Mouse (Mus musculus) neural tube, embryonic 11.5 days (tissue): Measurements from ENCODE around the gene Tmem266. TPM values are rescaled to one million over a fixed set of nuclear protein-coding genes. Genes with fewer than 3 reads are reported as not detected.

ENCODE experiments used
- ATAC-seq: fragments of 200-750 bp; cut with Nextera tagmentation; 2 replicates; pipeline ENCODE4 v1.8.0; 2017; ENCODE audit warnings: moderate number of reproducible peaks, mild to moderate bottlenecking, moderate TSS enrichment, moderate library complexity; ENCODE audit not compliant: insufficient read depth, low FRiP score, low TSS enrichment
- DNase-seq: peaks from one replicate; pipeline ENCODE4 v3.0.0-alpha.2; 2015; ENCODE audit warnings: low spot score
- H3K27ac ChIP-seq: fragments of 300-500 bp; sonication (generic); 2 replicates; pipeline ENCODE4 v1.5.1; 2014; ENCODE audit warnings: low read depth, mild to moderate bottlenecking, low read length
- H3K27me3 ChIP-seq: fragments of 300-500 bp; sonication (generic); 2 replicates; pipeline ENCODE4 v1.6.1; 2014; ENCODE audit warnings: mild to moderate bottlenecking, low read length, mixed read lengths; ENCODE audit not compliant: control insufficient read depth, insufficient read depth
- H3K36me3 ChIP-seq: fragments of 300-500 bp; sonication (generic); 2 replicates; pipeline ENCODE4 v1.6.1; 2014; ENCODE audit warnings: mild to moderate bottlenecking, low read length, moderate library complexity, mixed read lengths; ENCODE audit not compliant: control insufficient read depth, insufficient read depth
- H3K4me1 ChIP-seq: fragments of 300-500 bp; sonication (generic); 2 replicates; pipeline ENCODE4 v1.6.1; 2014; ENCODE audit warnings: low read length, mixed read lengths; ENCODE audit not compliant: control insufficient read depth, insufficient read depth
- H3K4me2 ChIP-seq: fragments of 300-500 bp; sonication (generic); 2 replicates; pipeline ENCODE4 v1.6.1; 2014; ENCODE audit warnings: low read depth, mild to moderate bottlenecking, moderate library complexity
- H3K4me3 ChIP-seq: fragments of 300-500 bp; sonication (generic); 2 replicates; pipeline ENCODE4 v1.5.1; 2014; ENCODE audit warnings: low read depth, low read length
- H3K9ac ChIP-seq: fragments of 300-500 bp; sonication (generic); 2 replicates; pipeline ENCODE4 v1.6.1; 2014; ENCODE audit warnings: mild to moderate bottlenecking, low read length
- H3K9me3 ChIP-seq: fragments of 300-500 bp; sonication (generic); 2 replicates; pipeline ENCODE4 v1.6.1; 2016; ENCODE audit warnings: low read length; ENCODE audit not compliant: control insufficient read depth
- WGBS: fragments of 180-500 bp; shearing (Covaris S2); extraction: QIAGEN DNeasy Blood & Tissue Kit; methylation state at CpG from one replicate; pipeline ENCODE4 v1.1.7; 2014; 5-methylcytosine and 5-hydroxymethylcytosine counted together
- polyA plus RNA-seq: library from polyadenylated mRNA; unstranded; fragments of >200 nt; fragmentation: Nextera tagmentation; extraction: Ambion mirVana; gene quantifications from 2 replicates; pipeline ENCODE4 v1.2.1, GENCODE M21; 2014

Tmem266 gene
- polyA plus RNA-seq, 1 experiment from 2014 or later = 0.62 TPM

GRCm38 (mm10) chr9:55476084-55476483 lies 149.4 kb downstream of the Tmem266 start:
- H3K4me3 ChIP-seq = no peak overlapping the region
- no peak overlapping the region for H3K27ac ChIP-seq
- H3K9ac ChIP-seq = no peak overlapping the region
- H3K36me3 ChIP-seq = no peaks in the 10 kb centered on the region
- H3K9me3 ChIP-seq = no peaks in the 10 kb centered on the region
- no peak overlapping the region for H3K4me2 ChIP-seq
- DNase-seq (no peak), ATAC-seq (no peak)
- no peaks in the 10 kb centered on the region for H3K4me1 ChIP-seq
- no peaks in the 10 kb centered on the region for H3K27me3 ChIP-seq
- 79% methylated on average over 1 of the region's 1 CpGs for WGBS

GRCm38 (mm10) chr9:55478699-55479098 lies 152.0 kb downstream of the Tmem266 start:
- Histone ChIP-seq H3K36me3 (no peaks in the 10 kb centered on the region), H3K27me3 (no peaks in the 10 kb centered on the region), H3K4me1 (no peaks in the 10 kb centered on the region), H3K9ac (no peak overlapping the region), H3K9me3 (no peaks in the 10 kb centered on the region), H3K4me3 (no peak overlapping the region), H3K27ac (no peak overlapping the region), H3K4me2 (no peak overlapping the region)
- DNase-seq (no peak), ATAC-seq (no peak)

GRCm38 (mm10) chr9:55482116-55482515 lies 155.4 kb downstream of the Tmem266 start:
- no peak for DNase-seq
- H3K4me2 ChIP-seq = no peak overlapping the region
- H3K4me1 ChIP-seq = no peaks in the 10 kb centered on the region
- no peak overlapping the region for H3K9ac ChIP-seq
- no peak overlapping the region for H3K4me3 ChIP-seq
- no peaks in the 10 kb centered on the region; the same call in 1 of the 2 replicates for H3K36me3 ChIP-seq
- no peak for ATAC-seq
- H3K27ac ChIP-seq = no peak overlapping the region
- H3K27me3 ChIP-seq = no peaks in the 10 kb centered on the region
- 77% methylated on average over 2 of the region's 2 CpGs for WGBS
- no peaks in the 10 kb centered on the region for H3K9me3 ChIP-seq

Other genes starting within 250 kb of the Tmem266 start
- gene Ube2q2, start 178.1 kb upstream of the Tmem266 start, polyA plus RNA-seq = 51.6 and 55.9 TPM in 2 replicates
- gene Fbxo22, start 118.0 kb upstream of the Tmem266 start, polyA plus RNA-seq = 78.0 and 82.5 TPM in 2 replicates
- 1.1 and 1.6 TPM in 2 replicates for gene Nrg4, start 69 bp upstream of the Tmem266 start, polyA plus RNA-seq
- gene Etfa, start 185.3 kb downstream of the Tmem266 start, polyA plus RNA-seq = 122 and 138 TPM in 2 replicates
- 36.7 and 52.8 TPM in 2 replicates for gene Isl2, start 211.8 kb downstream of the Tmem266 start, polyA plus RNA-seq